Mouse (Mus musculus): Measurements from ENCODE around the gene Eml3.

- no peak for TF ChIP-seq CTCF (IDR thresholded peaks at IDR 0.05; ENCODE audit: insufficient read depth, low read depth, low read length)
- no peak for TF ChIP-seq POLR2A (IDR thresholded peaks at IDR 0.05; ENCODE audit: insufficient read depth, low read depth, low read length)
Measured at GRCm38 (mm10) chr19:8965771-8966170, 36.4 kb downstream of the Eml3 start.

All from olfactory bulb, adult 2 months (tissue).